Mouse (Mus musculus) spleen, adult 18-20 months (tissue): Measurements from ENCODE around the gene Zfp947.
"Not testable (repeated sequence)": the region's sequence is repeated elsewhere in the genome, so short reads cannot be mapped to it uniquely, and the experiment has no call there.

ENCODE experiments used
- DNase-seq, 2 experiments: peaks; one replicate each; pipeline ENCODE4 v3.0.0; 2022; ENCODE audit warnings: mixed read lengths in 2 of 2

Gene Zfp947

DNA sequence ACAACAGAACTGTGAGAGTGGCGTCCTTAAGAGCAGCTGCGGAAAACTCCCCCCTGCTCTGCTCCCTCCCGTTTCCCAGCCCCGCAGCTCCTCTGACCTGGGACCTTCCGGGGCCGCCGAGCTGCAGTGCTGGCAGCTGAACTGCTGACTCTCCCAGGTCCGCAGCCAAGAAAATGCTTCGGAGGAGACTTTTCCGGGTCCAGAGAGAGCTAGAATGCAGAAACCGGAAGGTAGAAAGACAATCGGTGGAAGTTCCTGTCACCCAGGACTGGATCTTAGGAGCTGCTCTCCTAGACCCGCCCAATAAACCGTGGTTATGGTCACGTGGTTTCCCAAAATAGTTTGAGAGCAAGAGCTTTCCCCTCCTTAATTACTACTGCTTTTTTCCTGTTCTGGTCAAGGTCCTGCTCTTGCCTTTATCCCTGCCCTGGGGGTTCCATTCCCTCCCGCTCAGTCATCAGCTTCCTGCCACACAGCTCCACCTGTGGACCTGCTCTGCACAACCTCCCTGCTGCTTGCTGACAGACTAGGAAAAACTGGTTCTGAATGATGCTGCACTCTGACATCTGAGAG lies at the start of gene Zfp947:
TSS of gene Zfp947 (minus strand) at position 469 of the 573 bp plus-strand sequence.
- peak in 1 of 2 experiments; percentile 5 for DNase-seq

DNA sequence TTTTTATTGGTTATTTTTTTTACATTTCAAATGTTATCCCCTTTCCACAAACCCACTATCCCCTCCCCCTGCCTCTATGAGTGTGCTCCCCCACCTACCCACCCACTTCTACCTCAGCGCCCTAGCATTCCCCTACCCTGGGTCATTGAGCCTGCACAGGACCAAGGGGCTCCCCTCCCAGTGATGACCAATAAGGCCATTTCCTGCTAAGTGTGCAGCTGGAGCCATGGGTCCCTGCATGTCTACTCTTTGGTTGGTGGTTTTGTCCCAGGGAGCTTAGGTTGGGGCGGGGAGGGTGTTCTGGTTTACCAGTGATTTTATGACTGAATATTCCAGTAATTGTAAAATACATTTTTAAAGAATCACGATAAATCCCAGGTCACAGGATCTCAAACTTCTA lies 686 bp downstream of the Zfp947 start:
- DNase-seq, result not testable (repeated sequence)

DNA sequence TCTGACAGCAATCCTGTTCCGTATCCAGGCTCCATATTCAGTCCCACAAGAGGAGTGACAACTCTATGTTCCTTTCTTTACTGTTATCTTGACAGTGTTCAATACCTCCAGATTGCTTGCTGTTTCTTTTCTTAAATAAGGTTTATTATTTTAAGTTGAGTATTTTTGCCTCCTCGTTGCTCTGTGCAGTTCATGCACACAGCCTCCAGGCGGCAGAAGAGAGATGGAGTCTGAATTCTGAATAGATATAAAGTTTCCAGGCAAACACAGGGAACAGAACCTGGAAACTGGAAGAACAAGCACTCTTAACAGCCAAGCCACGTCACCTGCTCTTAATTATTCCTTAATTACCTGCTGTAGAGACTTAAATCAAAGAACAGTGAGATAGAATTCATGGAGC lies 12.0 kb downstream of the Zfp947 start:
- DNase-seq, result not testable (repeated sequence)

DNA sequence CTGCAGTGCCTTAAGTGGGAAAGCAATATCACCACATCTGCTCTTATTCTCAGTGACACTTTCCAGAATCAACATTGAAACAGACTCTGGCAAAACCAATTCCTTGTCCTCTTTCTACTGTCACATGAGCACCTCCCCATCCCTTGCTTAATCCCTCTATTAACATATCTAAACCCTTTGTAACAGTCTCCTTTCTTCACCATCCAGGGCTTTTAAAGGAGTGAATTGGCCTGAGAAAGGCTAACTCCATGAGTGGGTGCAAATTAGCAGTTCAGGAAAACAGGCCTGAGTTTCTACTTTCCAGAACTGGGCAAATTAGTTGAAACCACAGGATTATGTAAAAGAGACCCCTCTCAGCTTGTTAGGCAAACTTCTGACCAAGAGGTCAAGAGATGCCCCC lies 47.2 kb downstream of the Zfp947 start:
- DNase-seq, result no peak
